Mouse (Mus musculus) liver, adult 2 months (tissue): ENCODE data around the gene Rgs2. TPM values are rescaled to one million over a fixed set of nuclear protein-coding genes. Genes with fewer than 3 reads are reported as not detected.

Experiments used
- DNase-seq: peaks from one replicate; pipeline ENCODE4 v3.0.0-alpha.2; 2011; ENCODE audit warnings: low read depth, low spot score; ENCODE audit errors: extremely low read depth
- H3K27ac ChIP-seq: fragments of 200-500 bp; replicated peaks from 2 replicates; pipeline ENCODE4 v1.5.1; 2012; ENCODE audit warnings: low read depth, mild to moderate bottlenecking, control low read depth, inconsistent platforms, low read length; ENCODE audit not compliant: insufficient read depth
- H3K27me3 ChIP-seq: fragments of 200-500 bp; 2 replicates; pipeline ENCODE4 v1.6.1; 2012; ENCODE audit warnings: mild to moderate bottlenecking, moderate library complexity, low read length, inconsistent platforms; ENCODE audit not compliant: control insufficient read depth, insufficient read depth
- H3K36me3 ChIP-seq: fragments of 200-500 bp; 2 replicates; pipeline ENCODE4 v1.6.1; 2012; ENCODE audit warnings: low read length, inconsistent platforms; ENCODE audit not compliant: control insufficient read depth, insufficient read depth
- H3K4me1 ChIP-seq: fragments of 200-500 bp; 2 replicates; pipeline ENCODE4 v1.6.1; 2011; ENCODE audit warnings: low read length; ENCODE audit not compliant: control insufficient read depth, insufficient read depth
- H3K4me3 ChIP-seq: fragments of 200-500 bp; 2 replicates; pipeline ENCODE4 v1.5.1; 2011; ENCODE audit warnings: low read depth, mild to moderate bottlenecking, control low read depth, low read length, moderate library complexity; ENCODE audit not compliant: insufficient read depth
- H3K79me2 ChIP-seq: fragments of 200-500 bp; 2 replicates; pipeline ENCODE4 v1.6.1; 2012; ENCODE audit warnings: inconsistent platforms, mild to moderate bottlenecking, low read length, moderate library complexity; ENCODE audit not compliant: control insufficient read depth, insufficient read depth
- H3K9ac ChIP-seq: fragments of 200-500 bp; 2 replicates; pipeline ENCODE4 v1.6.1; 2012; ENCODE audit warnings: low read depth, mild to moderate bottlenecking, control low read depth, inconsistent platforms, low read length
- CTCF ChIP-seq: fragments of 200-500 bp; IDR thresholded peaks from 2 replicates; pipeline ENCODE4 v1.5.1; 2011; ENCODE audit warnings: low read depth, low read length, control low read depth
- POLR2A ChIP-seq: fragments of 200-500 bp; IDR thresholded peaks from 2 replicates; pipeline ENCODE4 v1.6.1; 2011; ENCODE audit warnings: low read length, control low read depth; ENCODE audit not compliant: insufficient read depth; ENCODE audit errors: extremely low read depth
- WGBS: fragments of 180-500 bp; shearing (Covaris S2); methylation state at CpG from one replicate; pipeline ENCODE4 v1.1.7; 2018; 5-methylcytosine and 5-hydroxymethylcytosine counted together
- polyA plus RNA-seq: library from polyadenylated mRNA; depleted of rRNA; stranded (reverse); fragments of >200 nt; gene quantifications from 2 replicates; pipeline ENCODE4 v1.2.3, GENCODE M21; 2012
- total RNA-seq: library from RNA; depleted of rRNA; stranded (reverse); fragments of >200 nt; gene quantifications from 2 replicates; pipeline ENCODE4 v1.2.3, GENCODE M21; 2014

Rgs2 gene
- total and polyA plus RNA-seq, 2 experiments: 0.55 to 3.2 TPM

DNA sequence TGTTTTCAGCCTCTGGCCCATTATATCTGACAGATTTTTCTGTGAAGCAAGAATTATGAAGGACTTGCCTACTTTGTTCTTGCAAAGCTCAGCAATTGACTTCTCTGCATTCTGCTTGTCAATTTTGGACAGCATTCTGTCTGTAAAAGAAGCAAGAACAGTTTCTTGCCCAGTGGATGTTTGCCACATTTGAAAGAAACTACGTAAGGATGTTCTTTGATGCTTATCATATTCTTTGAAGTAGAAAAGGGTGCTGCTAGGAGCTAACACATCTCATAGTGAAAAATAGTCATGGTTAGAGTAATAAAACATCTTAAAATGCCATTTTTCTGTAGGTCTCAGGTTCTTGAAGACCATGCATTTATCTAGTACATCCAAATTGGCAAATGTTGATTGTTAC lies 10.9 kb downstream of the Rgs2 start:
- TF ChIP-seq POLR2A (no peak), CTCF (no peak)

DNA sequence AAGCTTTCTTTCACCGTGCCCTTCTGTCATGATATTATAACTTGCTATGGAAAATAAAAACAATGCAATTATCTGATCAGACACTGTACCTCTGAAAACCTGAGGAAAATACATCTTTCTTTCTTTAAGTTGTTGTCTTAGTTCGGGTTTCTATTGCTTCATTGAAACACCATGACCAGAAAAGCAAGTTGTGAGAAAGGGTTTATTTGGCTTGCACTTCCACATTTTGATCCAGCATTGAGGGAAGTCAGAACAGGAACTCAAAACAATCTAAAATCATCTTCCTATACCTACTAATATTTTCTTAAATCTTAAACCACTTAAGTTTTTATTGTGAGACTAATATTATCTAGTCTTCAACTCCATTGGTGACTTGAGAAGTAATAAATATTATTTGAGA lies 11.4 kb downstream of the Rgs2 start:
- Histone ChIP-seq H3K27me3 (no peaks in the 10 kb centered on the region), H3K4me3 (no peak overlapping the region), H3K27ac (no peak overlapping the region), H3K4me1 (no peaks in the 10 kb centered on the region), H3K9ac (no peak overlapping the region), H3K79me2 (no peaks in the 10 kb centered on the region), H3K36me3 (no peaks in the 10 kb centered on the region)
- TF ChIP-seq POLR2A: no peak
- DNase-seq: no peak
- 65% methylated on average over 2 of the region's 2 CpGs for WGBS

More for the DNA sequence above, 10.9 kb downstream of the Rgs2 start:
- H3K4me1 ChIP-seq: no peaks in the 10 kb centered on the region
- WGBS: 76% methylated on average over 1 of the region's 1 CpGs
- H3K4me3 ChIP-seq: no peak overlapping the region
- H3K9ac ChIP-seq: no peak overlapping the region
- no peak overlapping the region for H3K27ac ChIP-seq
- no peaks in the 10 kb centered on the region for H3K79me2 ChIP-seq
- DNase-seq: no peak
- H3K36me3 ChIP-seq: no peaks in the 10 kb centered on the region
- H3K27me3 ChIP-seq: no peaks in the 10 kb centered on the region

DNA sequence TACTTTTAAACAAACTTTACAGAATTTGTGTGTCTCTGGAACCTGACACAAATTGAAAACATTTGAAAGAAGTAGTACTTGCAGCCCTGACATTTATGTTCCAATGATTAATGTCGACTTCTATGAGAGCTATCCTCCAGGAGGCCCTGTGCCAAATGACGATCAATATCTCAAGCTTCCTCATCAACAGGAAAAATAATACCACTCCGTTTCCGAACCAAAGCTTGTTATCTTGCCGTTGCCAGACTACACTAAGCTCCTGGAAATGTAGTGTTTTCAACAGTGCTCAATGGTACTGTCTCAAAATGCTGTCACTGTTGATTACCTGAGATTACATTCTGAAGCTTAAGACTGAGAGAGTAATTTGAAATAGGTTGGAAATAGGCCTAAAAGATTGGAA lies 13.7 kb downstream of the Rgs2 start:
- TF ChIP-seq POLR2A (no peak), CTCF (no peak)
- no peak overlapping the region for H3K27ac ChIP-seq
- 61% methylated on average over 5 of the region's 5 CpGs for WGBS
- 0 out of 2 replicates have a peak, but pooled peaks cover 2% of the 10 kb centered on the region for H3K27me3 ChIP-seq
- no peaks in the 10 kb centered on the region for H3K79me2 ChIP-seq
- H3K4me1 ChIP-seq: no peaks in the 10 kb centered on the region
- H3K4me3 ChIP-seq: no peak overlapping the region
- H3K9ac ChIP-seq: no peak overlapping the region
- no peak for DNase-seq
- H3K36me3 ChIP-seq: no peaks in the 10 kb centered on the region

DNA sequence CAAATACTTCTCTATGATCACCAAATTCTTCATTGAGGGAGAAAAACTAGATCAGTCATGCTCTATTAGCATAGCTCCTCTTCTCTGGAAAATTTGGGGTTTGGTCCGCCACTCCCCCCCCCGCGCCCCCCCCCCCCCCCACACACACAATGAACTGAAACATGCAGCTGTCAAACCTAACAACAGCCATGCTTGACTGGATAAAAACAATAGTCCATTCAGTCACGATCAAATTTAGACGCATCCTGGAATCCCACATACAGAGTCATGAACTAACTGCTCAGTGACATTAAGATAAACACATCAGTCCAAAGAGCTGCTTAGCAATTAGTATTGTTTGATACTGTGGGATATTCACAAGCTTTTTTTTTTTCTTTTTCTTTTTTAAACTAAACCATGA lies 14.2 kb downstream of the Rgs2 start:
- Histone ChIP-seq H3K27ac (no peak overlapping the region), H3K9ac (no peak overlapping the region), H3K27me3 (0 out of 2 replicates have a peak, but pooled peaks cover 2% of the 10 kb centered on the region), H3K4me3 (no peak overlapping the region), H3K79me2 (no peaks in the 10 kb centered on the region), H3K4me1 (no peaks in the 10 kb centered on the region), H3K36me3 (no peaks in the 10 kb centered on the region)
- WGBS: 74% methylated on average over 5 of the region's 5 CpGs
- TF ChIP-seq CTCF (no peak), POLR2A (no peak)
- DNase-seq: no peak

DNA sequence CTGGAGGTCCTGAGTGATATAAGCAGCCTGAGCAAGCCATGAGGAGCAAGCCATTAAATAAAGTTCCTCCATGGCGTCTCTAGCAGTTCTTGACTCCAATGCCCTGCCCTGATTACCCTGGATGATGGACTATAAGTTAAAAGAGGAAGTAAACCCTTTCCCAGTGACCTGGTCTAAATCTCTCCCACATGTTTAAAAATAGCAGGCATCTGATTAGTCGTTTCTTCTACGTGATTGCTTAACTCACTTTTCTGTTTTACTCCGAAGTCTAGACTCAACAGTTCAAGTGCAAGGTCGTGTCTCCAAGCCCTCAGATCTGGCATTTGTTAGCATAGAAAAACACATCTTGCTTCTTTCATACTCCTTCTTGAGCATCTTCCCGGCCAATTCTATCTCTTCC lies 15.2 kb downstream of the Rgs2 start:
- no peaks in the 10 kb centered on the region for H3K4me1 ChIP-seq
- H3K36me3 ChIP-seq: no peaks in the 10 kb centered on the region
- no peak overlapping the region for H3K27ac ChIP-seq
- H3K27me3 ChIP-seq: 0 out of 2 replicates have a peak, but pooled peaks cover 2% of the 10 kb centered on the region
- H3K79me2 ChIP-seq: no peaks in the 10 kb centered on the region
- WGBS: 65% methylated on average over 6 of the region's 6 CpGs
- no peak for DNase-seq
- H3K4me3 ChIP-seq: no peak overlapping the region
- H3K9ac ChIP-seq: no peak overlapping the region
- TF ChIP-seq POLR2A (no peak), CTCF (no peak)

DNA sequence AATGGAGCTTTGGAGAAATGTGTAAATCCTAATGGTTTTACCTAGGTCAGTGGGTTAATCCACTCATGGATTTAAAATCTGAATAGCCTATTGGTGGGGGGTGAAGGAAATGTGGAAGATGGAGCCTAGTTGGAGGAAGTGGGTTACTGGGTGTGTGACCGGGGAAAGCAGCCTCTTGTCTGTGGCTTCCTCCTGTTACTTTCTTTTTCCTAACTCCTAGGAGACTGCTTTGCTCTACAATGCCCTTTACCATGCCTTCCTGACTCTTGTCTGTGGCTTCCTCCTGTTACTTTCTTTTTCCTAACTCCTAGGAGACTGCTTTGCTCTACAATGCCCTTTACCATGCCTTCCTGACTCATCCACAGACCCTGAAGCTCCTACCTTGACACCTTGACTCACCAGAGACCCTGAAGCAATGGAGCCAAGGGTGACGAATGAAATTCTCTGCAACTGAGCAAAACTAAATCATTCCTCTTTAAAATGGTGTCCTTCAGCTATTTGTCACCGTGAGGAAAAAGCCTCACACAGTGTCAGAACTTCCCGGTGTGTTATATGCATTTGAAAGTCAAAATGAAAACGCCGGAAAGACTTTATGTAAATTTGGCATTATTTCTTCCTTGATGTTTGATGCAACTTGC lies 18.9 kb downstream of the Rgs2 start:
- WGBS: 88% methylated on average over 6 of the region's 6 CpGs
- H3K4me3 ChIP-seq: no peak overlapping the region
- H3K27ac ChIP-seq: no peak overlapping the region
- H3K27me3 ChIP-seq: peaks cover 2% of the 10 kb centered on the region; the same call in 1 of the 2 replicates
- H3K36me3 ChIP-seq: no peaks in the 10 kb centered on the region
- TF ChIP-seq POLR2A (no peak), CTCF (no peak)
- H3K4me1 ChIP-seq: no peaks in the 10 kb centered on the region
- no peak for DNase-seq
- H3K9ac ChIP-seq: no peak overlapping the region
- H3K79me2 ChIP-seq: no peaks in the 10 kb centered on the region
